Mouse (Mus musculus): ENCODE data around the gene Gstm2. TPM values are rescaled to one million over a fixed set of nuclear protein-coding genes. Genes with fewer than 3 reads are reported as not detected.
A peak's percentile ranks its signal among the peaks of the same experiment; 100 is the strongest.
"Not testable (repeated sequence)": the region's sequence is repeated elsewhere in the genome, so short reads cannot be mapped to it uniquely, and the experiment has no call there.

Gstm2 gene
- total RNA-seq (2021) = 1 to 10 TPM; 2.8 to 3.4 TPM
- long read RNA-seq = 0 reads

DNA sequence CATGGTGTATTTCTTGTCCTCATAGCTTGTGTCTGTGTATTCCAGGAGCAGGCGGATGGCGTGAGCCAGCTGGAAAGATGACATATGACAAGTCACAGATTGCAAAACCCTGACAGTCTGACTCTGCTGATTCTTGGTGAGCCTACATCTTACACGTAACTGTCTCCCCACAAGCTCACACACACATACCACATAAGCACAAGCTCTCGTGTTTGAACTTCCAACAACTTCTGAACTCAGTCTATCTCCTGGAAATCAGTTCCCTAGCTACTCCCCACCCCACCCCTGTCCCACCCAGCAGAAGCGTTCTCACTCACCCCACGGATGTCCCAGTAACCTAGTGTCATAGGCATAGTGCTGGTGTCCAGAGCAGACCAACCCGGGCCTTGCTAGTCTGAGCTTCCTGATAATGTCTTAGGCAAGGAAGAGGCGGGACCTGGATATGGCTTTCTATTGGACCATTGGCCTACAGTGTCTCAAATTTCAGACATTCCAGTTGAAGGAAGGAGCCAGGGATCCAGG lies at the start of gene Gstm2:
Gene Gstm2, minus strand, starts transcription at position 413 of the 522 bp plus-strand sequence.
- DNase-seq (ENCODE audit: low spot score in 2 of 2) = peak; percentile 27 to 67

DNA sequence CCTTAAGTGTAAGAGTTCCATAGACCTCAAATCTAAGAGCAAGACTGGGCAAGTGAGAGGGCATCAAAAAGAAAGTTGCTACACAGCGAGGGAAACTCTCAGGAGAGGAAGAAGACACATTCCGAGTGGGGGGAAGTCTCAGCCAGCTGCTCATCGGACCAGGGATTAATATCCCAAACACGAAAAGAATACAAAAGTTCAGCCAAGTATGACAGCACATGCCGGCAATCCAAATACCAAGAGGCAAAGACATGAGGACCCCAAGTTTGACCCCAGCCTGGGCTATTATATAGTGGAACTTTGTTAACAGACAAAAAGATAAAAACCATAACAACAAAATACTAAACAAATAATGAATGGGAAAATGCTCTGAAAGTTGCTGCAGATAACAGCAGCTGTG lies 46.9 kb upstream of the Gstm2 start:
- DNase-seq (ENCODE audit: low spot score in 2 of 2) = no peak

DNA sequence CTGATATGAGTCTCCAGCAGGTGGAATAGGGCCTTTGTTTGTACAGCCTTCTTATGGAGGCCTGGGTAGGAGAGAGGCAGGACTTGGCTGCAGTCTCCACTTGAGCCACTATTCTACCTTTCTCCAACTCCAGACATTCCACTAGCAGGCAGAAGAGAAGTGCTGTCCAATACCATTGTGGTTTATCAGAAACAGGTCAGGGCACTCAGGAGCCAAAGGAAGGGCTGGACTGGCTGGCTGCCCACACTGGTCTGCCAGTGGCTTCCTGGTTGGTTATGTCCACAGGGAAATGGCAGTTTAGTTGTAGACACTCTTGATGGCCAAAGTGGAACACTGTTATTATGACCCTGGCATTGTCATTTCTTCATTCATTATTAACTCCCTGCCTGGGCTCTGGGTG lies 45.9 kb upstream of the Gstm2 start:
- no peak for DNase-seq (ENCODE audit: low spot score in 2 of 2)

DNA sequence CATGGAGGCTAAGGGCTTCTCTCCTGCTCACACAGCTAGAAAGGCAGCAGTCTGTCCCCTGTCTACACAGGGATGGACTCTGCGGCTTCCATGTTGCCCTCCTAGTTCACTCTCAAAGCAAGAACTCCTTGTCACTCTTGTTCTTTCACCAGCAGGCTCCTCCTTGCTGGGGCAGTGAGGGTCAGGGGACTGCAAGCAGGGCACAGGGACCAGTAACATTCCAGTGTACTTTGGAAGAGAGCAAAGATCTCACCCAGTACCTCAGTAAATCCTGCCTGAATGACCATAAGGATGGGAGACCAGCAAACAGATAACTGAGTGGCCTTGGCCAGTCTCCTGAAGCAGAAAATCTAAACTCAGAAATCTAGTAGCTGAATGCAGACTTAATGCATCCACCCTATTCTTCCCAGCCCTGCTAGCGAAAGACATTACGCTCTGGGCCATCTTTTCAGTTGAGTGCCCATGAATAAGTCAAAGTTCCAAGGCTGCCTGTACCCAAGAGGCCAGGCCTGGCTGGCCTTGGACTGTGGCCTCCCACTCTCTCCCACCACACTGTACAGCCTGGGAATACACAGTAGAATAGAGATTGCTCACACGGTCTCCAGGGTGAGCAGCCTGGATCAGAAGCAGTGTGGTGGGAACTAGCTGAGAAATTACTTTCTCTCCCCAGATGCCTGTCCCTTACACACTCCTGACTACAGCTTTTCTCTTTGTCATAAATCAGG lies 42.5 kb upstream of the Gstm2 start:
- DNase-seq (ENCODE audit: low spot score in 2 of 2) = no peak

DNA sequence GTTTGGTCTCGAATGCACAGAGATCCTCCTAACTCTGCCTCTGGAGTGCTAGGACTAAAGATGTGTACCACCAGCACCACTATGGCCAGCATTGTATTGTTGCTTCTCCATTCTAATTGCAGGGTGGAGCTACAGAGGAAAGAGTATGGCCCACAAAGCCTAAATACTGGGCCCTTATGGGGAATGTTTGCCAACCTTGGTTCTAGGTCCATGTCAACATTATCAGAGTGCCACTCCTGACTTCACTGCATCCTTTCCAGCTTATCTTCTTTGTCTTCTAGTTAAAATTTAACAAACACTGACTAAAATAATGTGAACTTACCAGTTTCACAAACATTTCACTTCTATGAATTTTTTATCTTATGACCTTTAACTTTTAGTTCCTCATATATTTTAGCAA lies 40.3 kb upstream of the Gstm2 start:
- DNase-seq (ENCODE audit: low spot score in 2 of 2) = no peak

DNA sequence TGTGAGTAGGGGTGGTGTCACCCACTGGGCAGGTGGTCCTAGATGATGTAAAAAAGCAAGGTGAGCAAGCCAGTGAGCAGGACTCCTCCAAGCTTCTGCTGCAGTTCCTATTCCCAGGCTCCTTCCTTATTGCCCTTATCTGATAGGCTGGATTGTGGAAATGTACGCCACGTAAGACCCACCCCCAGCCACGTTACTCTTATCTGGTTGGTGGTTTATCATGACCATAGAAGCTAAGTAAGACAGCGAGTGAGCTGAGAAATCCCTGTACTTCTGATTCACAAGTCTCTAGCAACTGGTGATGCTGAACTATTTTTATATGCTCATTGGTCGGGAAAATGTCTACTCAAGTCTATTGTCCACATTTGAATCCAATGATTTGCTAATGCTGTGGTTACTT lies 39.8 kb upstream of the Gstm2 start:
- no peak for DNase-seq (ENCODE audit: low spot score in 2 of 2)

DNA sequence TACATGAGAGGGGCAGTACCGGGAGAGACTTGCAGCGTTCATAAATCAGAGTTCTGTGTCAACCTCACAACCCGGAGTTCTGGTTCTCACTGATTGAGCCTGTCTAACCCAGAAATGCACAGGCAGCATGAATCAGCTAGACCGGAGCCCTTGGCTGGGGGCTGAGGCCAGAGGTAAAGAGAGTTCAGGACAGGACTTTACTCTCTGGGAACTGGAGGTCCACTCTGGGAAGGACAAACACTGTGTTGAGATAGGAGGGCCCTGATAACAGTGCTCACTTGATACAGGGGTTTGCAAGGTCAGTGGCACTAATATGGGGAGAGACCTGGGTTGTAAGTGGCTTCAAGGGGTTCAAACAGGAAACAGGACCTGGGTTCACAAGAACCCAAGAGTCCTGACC lies 39.1 kb upstream of the Gstm2 start:
- no peak for DNase-seq (ENCODE audit: low spot score in 2 of 2)

DNA sequence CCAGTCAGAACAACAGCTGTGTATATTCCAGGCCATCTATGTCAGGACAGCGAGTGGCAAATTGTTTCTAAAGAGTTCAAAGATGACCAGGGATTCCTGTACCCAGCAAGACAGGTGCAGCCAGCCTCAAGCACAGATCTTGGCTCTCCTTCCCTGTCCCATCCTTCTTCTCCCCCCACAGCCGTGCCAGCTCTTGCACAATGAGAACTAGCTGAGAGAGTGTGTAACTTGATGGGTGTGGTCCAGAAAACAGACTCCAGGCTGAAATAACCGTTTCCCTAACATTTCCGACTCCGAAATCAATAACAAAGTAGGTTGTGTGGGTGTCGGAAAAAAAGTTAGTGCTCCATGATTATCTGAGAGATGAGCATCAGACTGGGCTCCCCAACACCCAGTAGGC lies 36.4 kb upstream of the Gstm2 start:
- no peak for DNase-seq (ENCODE audit: low spot score in 2 of 2)

DNA sequence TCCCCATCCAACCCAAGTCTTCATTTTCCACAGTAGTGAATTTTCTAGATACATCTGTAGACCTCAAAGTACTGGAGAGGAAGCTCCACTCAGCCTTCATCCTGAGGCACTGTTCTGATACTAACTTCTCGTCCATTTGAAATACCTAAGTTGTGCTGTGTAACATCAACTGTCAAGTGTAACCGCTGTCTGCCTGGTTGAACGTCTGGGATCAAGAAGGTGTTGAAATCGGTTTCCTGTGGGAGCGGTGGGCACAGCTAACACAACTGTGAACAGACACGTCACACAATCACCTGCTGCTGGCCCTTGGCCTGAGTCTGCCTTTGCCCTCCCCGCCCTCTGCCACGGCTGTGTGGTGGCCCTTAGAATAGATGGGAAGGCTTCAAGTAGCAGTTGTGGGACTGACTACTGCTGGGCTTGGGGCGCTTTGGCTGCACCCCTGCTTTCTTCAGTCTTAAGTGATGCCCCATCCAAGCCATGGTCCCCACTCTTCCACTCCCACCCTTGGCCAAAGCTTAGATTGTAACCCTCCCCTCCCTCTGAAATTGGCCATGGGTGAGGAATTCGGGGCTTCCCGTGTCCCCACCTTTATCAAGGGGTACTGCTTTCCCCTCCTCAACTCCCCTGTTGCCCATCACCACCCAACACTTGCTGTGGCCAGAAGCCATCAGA lies 34.2 kb upstream of the Gstm2 start:
- DNase-seq (ENCODE audit: low spot score in 2 of 2) = not testable (repeated sequence)

DNA sequence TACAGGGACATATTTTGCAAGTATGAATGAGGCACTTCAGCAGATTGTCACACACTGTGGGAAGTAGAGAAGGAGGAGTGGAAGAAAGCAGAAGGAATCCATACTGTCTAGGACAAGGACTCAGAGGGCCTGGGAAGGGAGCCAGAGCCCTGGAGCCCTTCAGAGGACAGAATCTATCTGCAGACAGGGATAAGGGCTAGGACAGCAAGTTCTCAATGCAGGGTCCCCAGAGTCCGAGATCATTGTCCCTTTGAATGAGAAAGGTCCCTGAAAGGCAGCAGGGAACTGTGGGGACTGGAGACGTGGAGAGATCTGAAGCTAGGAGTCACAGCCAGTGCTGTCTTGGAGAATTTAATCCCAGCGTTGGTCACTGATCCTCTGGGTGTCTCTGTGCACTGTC lies 33.0 kb upstream of the Gstm2 start:
- not testable (repeated sequence) for DNase-seq (ENCODE audit: low spot score in 2 of 2)

DNA sequence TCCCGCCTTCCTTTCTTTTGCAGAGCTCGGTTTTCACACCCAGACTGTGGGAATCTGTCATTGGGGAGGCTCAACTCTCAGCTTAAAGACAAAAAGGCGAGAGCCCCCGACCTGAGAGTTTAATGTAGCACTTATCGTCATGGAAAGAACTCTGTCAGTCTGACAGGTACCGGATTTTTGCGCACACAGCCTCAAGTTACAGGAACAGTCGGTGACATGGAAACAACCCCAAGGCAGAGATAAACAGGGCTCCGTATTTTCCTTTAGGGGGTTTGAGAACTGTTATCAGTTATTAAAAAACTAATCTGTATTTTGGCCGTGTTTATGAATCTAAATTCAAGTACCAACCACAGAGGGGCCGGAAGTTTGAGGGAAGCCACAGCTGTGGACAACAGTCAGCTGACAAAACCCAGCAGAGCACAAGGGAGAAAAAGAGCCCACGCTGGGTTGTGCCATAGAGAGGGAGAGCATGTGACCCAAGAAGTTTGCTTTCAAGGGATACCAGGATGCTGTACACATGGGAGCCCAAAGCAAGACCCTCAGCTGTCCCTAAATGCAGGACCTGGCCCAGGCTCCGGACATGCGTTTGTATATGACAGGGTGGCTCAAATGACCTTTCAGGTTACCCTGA lies 32.1 kb upstream of the Gstm2 start:
- no peak for DNase-seq (ENCODE audit: low spot score in 2 of 2)

DNA sequence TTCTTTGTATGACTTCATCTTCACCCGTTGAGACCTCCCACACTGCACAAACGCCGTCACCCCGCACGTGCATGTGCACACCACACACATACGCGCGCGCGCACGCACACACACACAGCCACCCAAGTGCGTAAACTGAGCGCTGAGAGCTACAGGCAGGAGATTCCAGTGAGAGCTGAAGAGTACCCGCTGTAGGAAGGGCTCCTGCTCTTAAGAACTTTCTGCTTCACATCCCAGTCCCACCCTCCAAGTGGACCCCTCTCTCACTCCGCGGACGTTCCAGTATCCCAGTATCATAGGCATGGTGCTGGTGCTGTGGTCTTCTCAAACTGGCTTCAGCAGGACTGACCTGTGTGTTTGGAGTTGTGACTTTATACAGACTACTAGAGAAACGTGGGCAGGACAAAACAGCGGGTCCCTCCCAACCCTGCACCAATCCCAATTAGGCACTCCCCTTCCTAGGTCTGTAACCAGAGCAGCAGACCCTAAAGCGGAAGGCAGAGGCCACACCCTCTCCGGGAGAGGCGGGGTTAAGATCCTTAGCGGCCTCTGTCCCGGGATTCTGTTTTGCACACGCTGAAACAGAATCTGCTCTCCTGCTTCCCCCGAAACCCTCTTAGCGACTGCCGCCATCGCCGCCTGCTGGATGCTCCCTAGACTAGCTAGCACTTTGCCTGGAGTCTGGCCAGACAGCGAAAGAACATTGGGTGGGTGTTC lies 31.4 kb upstream of the Gstm2 start, which contains the start of gene Gstm1:
Gene Gstm1, minus strand, starts transcription at position 501 of the 717 bp plus-strand sequence.
- peak; percentile 94 to 97 for DNase-seq (ENCODE audit: low spot score in 2 of 2)

DNA sequence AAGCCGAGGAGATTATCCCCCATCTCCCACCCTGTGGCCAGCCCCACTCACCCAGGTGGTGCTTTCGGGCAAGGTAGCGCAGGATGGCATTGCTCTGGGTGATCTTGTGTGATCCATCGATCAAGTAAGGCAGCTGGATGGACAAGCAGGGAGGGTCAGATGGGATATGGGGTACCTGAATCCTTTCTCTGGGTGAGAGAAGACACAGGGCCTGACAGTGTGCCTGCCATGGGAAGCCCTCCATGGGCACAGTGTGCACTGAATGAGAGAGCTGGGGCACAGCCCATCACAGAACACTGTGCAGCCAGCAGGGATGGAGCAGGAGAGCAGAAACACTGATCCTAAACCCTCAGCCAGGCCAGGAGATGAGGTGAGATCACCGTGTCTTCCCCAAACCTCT lies 30.2 kb upstream of the Gstm2 start:
- DNase-seq (ENCODE audit: low spot score in 2 of 2) = not testable (repeated sequence)

DNA sequence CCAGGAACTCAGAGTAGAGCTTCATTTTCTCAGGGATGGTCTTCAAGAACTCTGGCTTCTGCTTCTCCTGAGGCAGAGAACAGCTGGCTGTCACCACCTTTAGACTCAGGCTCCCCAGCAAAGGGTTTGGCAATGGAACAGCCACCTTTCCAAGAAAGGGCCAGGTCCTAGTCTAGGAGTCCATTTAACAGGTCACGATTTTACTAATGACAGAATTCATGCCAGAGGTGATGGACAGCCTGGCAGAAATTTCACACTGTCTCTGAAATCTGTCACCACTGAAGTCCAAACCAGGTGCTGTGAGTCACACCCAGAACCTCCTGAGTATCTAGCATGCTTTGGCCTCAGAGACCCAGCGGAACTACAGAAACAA lies 28.7 kb upstream of the Gstm2 start:
- DNase-seq (ENCODE audit: low spot score in 2 of 2) = no peak

DNA sequence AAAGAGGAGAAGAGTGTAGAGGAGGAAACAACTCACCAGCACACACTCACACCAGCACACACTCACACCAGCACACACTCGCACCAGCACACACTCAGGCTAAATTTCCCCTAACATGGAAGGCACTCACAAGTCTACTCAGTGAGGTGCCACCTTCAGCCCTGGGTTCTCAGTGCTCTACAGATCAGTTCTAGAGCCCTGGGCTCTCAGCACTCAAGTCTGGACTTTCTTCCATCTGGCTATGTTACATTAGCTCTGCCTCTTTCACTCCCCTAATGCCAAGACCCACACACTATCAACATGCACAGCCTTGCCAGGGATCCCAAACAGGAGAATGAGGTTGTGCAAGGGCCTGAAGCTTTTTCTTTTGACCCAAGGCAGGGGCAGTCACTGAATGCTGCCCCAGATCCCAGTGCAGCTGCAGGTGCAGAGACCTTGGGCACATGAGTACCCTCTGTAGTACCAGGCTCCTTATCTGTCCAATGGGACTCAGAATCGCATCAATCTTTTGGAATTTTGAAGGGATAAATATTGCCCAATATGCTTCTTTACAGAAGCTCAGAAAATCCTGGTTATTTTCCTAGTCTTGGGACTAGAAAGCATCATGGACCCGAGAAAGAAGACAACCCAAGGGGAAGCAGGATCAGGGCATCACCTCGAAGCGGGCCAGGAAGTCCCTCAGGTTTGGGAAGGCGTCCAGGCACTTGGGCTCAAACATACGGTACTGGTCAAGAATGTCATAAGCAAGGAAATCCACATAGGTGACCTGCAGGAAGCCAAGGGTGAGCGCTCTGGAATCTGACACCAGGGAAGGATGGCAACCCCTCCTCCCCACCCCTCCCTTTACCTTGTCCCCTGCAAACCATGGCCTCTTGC lies 28.1 kb upstream of the Gstm2 start:
- no peak for DNase-seq (ENCODE audit: low spot score in 2 of 2)

DNA sequence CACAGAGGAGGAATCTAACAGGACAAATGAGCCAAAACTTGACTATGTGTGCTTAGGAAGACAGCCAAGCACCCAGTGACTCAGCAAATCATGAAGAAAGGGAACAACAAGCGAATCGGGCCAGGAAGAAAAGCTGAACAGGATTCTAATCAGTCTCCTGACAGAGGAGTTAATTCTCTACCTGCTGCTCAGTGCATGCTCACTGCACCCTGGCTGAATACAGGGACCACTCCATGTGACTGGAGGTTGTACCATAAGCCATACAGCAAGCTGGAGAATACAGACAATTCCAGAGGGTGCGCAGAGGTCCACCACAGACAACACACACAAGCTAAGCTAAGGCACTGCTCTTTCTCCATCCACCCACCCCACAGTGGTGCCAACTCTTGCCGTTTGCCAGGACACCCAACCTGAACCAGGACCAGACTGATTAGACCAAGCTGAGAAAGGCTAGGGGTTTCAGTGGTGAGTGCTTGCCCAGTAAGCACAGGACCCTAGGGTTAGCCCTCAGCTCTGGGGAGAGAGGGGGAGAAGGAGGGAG lies 27.1 kb upstream of the Gstm2 start:
- DNase-seq (ENCODE audit: low spot score in 2 of 2) = peak; percentile 56 to 79

DNA sequence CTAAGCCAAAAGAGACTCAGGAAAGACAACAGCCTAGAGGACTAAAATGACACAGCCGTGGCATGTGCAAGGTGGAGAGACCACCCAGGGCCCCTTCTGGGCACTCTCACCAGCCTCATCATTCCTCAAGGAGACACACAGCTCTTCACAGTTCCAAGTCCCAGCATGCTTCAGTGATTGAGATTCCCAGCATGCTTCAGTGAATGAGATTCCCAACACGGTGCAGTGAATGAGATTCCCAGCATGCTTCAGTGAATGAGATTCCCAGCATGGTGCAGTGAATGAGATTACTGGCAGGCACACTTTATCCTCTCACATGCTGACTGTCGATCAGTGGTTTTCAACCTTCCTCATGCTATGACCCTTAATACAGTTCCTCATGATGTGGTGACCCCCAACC lies 25.3 kb upstream of the Gstm2 start:
- DNase-seq (ENCODE audit: low spot score in 2 of 2) = no peak

DNA sequence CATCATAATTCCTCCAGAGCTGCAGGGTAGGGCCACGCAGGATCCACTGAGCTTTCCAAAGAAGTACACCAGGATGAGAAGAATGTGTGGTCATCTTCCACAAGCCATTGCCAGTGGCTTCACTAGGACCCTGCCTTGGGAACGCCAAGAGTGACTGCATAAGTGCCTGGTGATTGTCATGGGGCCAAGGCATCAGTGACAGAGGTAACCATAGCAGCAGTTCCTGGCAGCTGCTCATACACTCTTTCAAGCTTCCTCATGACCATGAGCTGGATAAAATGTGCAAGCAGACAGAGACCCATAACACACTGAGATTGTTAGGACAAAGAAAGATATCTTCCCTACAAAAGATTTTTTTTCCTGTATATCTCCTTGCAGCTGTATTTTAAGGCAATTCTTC lies 24.0 kb upstream of the Gstm2 start:
- peak; percentile 57 to 78 for DNase-seq (ENCODE audit: low spot score in 2 of 2)

DNA sequence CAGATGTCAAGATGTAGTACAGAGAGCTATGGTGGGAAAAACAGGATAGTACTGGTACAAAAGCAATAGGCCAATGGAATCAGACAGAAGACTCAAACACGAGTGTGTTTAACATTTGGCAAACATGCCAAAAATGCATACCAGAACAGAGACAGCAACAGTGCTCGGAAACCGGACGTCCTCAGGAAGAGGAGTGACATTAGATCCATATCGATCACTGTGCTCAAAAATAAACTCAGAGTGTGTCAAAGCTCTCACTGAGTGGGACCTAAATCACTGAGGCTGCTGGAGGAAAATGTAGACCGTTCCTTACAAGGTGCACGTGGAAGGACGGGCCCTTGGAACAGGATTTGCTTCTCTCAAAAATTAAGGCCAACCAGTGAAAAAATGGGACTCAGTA lies 15.8 kb upstream of the Gstm2 start:
- no peak for DNase-seq (ENCODE audit: low spot score in 2 of 2)

DNA sequence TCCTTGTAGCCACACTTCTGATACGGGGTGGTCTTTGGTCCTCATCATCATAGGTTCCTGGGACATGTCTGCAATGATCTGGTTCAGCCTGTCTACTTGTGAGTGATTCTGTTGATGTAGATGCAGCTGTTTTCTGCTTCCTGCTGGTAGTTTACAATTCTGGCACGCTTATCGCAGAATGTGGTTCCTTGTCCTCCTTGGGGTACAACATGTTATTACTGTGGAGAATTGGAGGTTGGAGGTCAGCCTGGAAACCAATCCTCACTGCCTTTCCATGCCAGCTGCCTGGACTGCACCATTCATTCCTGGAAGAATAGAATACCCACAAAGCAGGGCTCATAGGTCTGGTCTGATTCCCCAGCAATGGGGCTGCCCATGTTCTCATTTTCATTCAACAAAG lies 13.2 kb upstream of the Gstm2 start:
- no peak for DNase-seq (ENCODE audit: low spot score in 2 of 2)

All from layer of hippocampus, adult 18-20 months (tissue).